Mouse (Mus musculus) intestine, embryonic 16.5 days (tissue): ENCODE measurements around the gene Ccdc33. TPM values are rescaled to one million over a fixed set of nuclear protein-coding genes. Genes with fewer than 3 reads are reported as not detected.

Experiments used
- ATAC-seq: fragments of 200-750 bp; cut with Nextera tagmentation; 2 replicates; pipeline ENCODE4 v1.8.0; 2017; ENCODE audit warnings: moderate TSS enrichment, moderate library complexity
- H3K27ac ChIP-seq: fragments of 300-500 bp; sonication (generic); 2 replicates; pipeline ENCODE4 v1.5.1; 2014; ENCODE audit warnings: mild to moderate bottlenecking, low read length
- H3K27me3 ChIP-seq: fragments of 300-500 bp; sonication (generic); replicated peaks from 2 replicates; pipeline ENCODE4 v1.6.1; 2014; ENCODE audit warnings: low read length, control low read depth, mixed read lengths; ENCODE audit not compliant: control insufficient read depth, insufficient read depth
- H3K36me3 ChIP-seq: fragments of 300-500 bp; sonication (generic); 2 replicates; pipeline ENCODE4 v1.6.1; 2014; ENCODE audit warnings: low read length, control low read depth; ENCODE audit not compliant: control insufficient read depth, insufficient read depth
- H3K4me1 ChIP-seq: fragments of 300-500 bp; sonication (generic); 2 replicates; pipeline ENCODE4 v1.6.1; 2014; ENCODE audit warnings: low read length, control low read depth, mixed read lengths; ENCODE audit not compliant: control insufficient read depth, insufficient read depth
- H3K4me2 ChIP-seq: fragments of 300-500 bp; sonication (generic); 2 replicates; pipeline ENCODE4 v1.6.1; 2014; ENCODE audit warnings: low read depth, low read length, control low read depth
- H3K4me3 ChIP-seq: fragments of 300-500 bp; sonication (generic); 2 replicates; pipeline ENCODE4 v1.5.1; 2014; ENCODE audit warnings: mild to moderate bottlenecking, low read length
- H3K9ac ChIP-seq: fragments of 300-500 bp; sonication (generic); 2 replicates; pipeline ENCODE4 v1.6.1; 2014; ENCODE audit warnings: low read depth, low read length
- H3K9me3 ChIP-seq: fragments of 300-500 bp; sonication (generic); 2 replicates; pipeline ENCODE4 v1.6.1; 2016; ENCODE audit warnings: low read length, control low read depth; ENCODE audit not compliant: control insufficient read depth
- WGBS: fragments of 180-500 bp; shearing (Covaris S2); extraction: QIAGEN DNeasy Blood & Tissue Kit; methylation state at CpG from one replicate; pipeline ENCODE4 v1.1.7; 2014; 5-methylcytosine and 5-hydroxymethylcytosine counted together
- polyA plus RNA-seq: library from polyadenylated mRNA; unstranded; fragments of >200 nt; fragmentation: Nextera tagmentation; extraction: Ambion mirVana; gene quantifications from 2 replicates; pipeline ENCODE4 v1.2.1, GENCODE M21; 2015

Gene Ccdc33
- polyA plus RNA-seq, 1 experiment from 2014 or later, result 0.82 TPM

GRCm38 (mm10) chr9:57992060-57992459 lies 126.6 kb downstream of the Ccdc33 start:
- no peaks in the 10 kb centered on the region; the same call in 1 of the 2 replicates for H3K4me1 ChIP-seq
- H3K9ac ChIP-seq, result no peak overlapping the region
- H3K4me2 ChIP-seq, result no peak overlapping the region
- H3K9me3 ChIP-seq, result no peaks in the 10 kb centered on the region
- no peak overlapping the region for H3K27ac ChIP-seq
- H3K36me3 ChIP-seq, result no peaks in the 10 kb centered on the region
- WGBS, result 89% methylated on average over 3 of the region's 3 CpGs
- peaks cover 2% of the 10 kb centered on the region; the same call in 1 of the 2 replicates for H3K27me3 ChIP-seq
- no peak for ATAC-seq
- H3K4me3 ChIP-seq, result no peak overlapping the region

- peak; percentile 59 for ATAC-seq
- Histone ChIP-seq H3K27ac (no peak overlapping the region), H3K4me2 (no peak overlapping the region), H3K4me1 (no peaks in the 10 kb centered on the region; the same call in 1 of the 2 replicates), H3K36me3 (no peaks in the 10 kb centered on the region), H3K27me3 (no peaks in the 10 kb centered on the region), H3K4me3 (no peak overlapping the region), H3K9ac (no peak overlapping the region; the same call in 1 of the 2 replicates), H3K9me3 (no peaks in the 10 kb centered on the region)
- 35% methylated on average over 10 of the region's 10 CpGs for WGBS
These were observed 128.0 kb downstream of the Ccdc33 start for GRCm38 (mm10) chr9:57990438-57991110.

DNA sequence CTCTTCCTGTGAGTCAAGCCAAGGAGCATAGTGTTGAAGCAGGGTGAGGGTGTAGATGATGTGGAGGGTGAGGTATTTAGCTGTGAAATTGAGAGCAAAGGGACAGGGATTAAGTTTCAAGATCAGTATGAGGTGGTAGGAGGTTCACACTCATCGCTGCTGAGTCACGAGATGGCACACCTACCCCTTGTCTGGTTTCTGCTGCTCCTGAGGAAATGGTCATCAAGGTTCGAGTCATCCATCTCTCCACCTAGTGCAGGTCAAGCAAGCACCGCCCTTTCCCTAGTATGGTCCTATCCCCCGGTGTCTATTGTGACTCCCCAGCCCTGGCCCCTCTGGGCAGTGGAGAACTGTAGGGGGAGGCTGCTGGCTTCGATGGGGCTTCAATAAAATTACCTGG lies 129.3 kb downstream of the Ccdc33 start:
- H3K4me3 ChIP-seq, result no peak overlapping the region
- H3K9ac ChIP-seq, result no peak overlapping the region
- ATAC-seq, result no peak
- no peaks in the 10 kb centered on the region for H3K9me3 ChIP-seq
- 79% methylated on average over 6 of the region's 6 CpGs for WGBS
- no peaks in the 10 kb centered on the region for H3K36me3 ChIP-seq
- no peak overlapping the region for H3K27ac ChIP-seq
- no peak overlapping the region for H3K4me2 ChIP-seq
- no peaks in the 10 kb centered on the region; the same call in 1 of the 2 replicates for H3K4me1 ChIP-seq
- H3K27me3 ChIP-seq, result no peaks in the 10 kb centered on the region

DNA sequence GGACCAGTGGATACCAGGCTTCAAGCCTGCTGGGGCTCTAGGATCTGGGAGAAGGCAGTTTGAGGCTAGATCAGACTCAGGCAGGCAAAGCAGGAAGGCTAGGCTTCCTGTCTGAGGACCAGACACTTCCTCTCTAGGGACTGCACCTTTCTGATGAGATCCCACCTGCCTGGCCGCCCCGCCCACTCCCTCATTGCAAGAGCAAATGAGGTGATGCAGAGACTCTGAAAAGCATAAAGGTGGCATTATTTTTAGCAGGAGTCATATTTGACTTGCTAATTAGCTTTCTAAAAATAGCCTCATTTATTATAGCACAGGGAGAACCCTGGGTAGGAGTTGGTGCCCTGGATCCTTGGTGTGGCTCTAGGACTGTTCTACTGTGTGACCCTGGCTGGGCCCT lies 130.5 kb downstream of the Ccdc33 start:
- Histone ChIP-seq H3K9ac (no peak overlapping the region), H3K27ac (no peak overlapping the region), H3K4me3 (no peak overlapping the region), H3K4me1 (no peaks in the 10 kb centered on the region; the same call in 1 of the 2 replicates), H3K4me2 (no peak overlapping the region), H3K9me3 (no peaks in the 10 kb centered on the region), H3K27me3 (no peaks in the 10 kb centered on the region), H3K36me3 (no peaks in the 10 kb centered on the region)
- ATAC-seq, result no peak
- 86% methylated on average over 2 of the region's 2 CpGs for WGBS

DNA sequence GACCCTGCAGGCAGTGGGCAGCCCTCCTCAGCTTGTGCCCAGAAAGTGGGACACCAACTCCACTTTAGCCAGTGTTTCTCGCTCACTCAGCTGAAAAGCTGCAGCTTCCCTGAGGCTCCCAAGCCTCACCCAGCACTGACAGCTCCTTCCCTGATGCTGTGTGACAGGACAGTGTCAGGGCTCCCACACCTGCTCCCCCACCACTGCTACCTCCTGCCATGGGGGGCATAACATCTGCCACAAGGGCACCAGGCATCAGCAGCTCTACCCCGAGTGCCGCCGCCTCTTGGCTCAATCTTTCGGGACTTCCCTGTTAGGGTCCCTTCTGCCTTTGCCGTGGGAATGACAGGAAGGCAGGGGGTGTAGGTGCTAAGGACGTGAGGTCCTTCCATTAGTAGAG lies 132.3 kb downstream of the Ccdc33 start:
- no peaks in the 10 kb centered on the region for H3K36me3 ChIP-seq
- no peak overlapping the region for H3K9ac ChIP-seq
- no peak overlapping the region for H3K27ac ChIP-seq
- no peak overlapping the region for H3K4me2 ChIP-seq
- no peak overlapping the region for H3K4me3 ChIP-seq
- no peaks in the 10 kb centered on the region for H3K9me3 ChIP-seq
- ATAC-seq, result no peak
- 73% methylated on average over 7 of the region's 7 CpGs for WGBS
- no peaks in the 10 kb centered on the region for H3K27me3 ChIP-seq
- H3K4me1 ChIP-seq, result no peaks in the 10 kb centered on the region; the same call in 1 of the 2 replicates

DNA sequence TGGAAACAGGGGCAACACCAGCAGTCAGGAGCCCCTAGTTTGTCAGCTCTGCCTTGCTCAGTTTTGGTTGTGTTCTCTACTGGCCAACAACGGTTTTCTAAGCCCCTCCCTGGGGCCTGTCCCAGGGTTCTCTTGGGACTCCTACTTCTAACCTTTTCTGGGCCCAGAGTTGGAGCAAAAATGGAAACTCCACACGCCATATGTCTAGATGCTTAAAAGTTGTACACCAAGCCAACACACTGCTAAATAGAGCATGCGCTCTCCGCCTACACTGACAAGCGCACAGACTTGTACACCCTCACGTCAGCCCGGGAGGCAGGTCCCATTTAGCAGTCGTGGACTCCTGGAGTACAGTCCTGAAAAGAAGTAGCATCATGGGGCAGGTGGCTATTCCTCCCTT lies 133.3 kb downstream of the Ccdc33 start:
- H3K36me3 ChIP-seq, result no peaks in the 10 kb centered on the region
- H3K4me3 ChIP-seq, result no peak overlapping the region
- WGBS, result 90% methylated on average over 8 of the region's 8 CpGs
- H3K4me2 ChIP-seq, result no peak overlapping the region
- ATAC-seq, result no peak
- no peaks in the 10 kb centered on the region for H3K27me3 ChIP-seq
- H3K9ac ChIP-seq, result no peak overlapping the region
- H3K4me1 ChIP-seq, result peaks cover 3% of the 10 kb centered on the region
- H3K27ac ChIP-seq, result no peak overlapping the region
- no peaks in the 10 kb centered on the region for H3K9me3 ChIP-seq

- Histone ChIP-seq H3K4me2 (no peak overlapping the region), H3K27ac (no peak overlapping the region), H3K4me1 (peaks cover 11% of the 10 kb centered on the region), H3K9ac (no peak overlapping the region), H3K9me3 (no peaks in the 10 kb centered on the region), H3K27me3 (no peaks in the 10 kb centered on the region), H3K36me3 (no peaks in the 10 kb centered on the region), H3K4me3 (no peak overlapping the region)
- ATAC-seq, result no peak
- 87% methylated on average over 10 of the region's 10 CpGs for WGBS
These were observed 138.1 kb downstream of the Ccdc33 start for GRCm38 (mm10) chr9:57980570-57980969.

DNA sequence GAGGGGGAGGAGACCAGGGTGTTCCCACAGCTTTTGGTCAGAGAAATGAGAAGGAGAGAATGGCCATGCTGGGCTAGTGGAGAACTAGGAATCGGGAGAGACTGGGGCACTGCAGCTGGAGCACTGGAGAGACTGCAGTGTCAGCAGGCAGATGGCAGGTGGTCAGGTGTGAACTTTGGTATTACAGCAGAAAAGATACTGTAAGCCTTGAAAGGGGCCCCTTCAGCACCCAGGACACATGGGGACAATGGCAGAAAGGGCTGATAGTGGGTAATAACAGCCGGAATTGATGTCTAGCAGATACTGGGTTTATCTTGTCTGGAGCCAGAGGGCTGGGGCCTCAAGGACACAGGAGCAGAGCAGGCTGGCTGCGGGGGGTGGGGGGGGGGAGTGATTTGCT lies 139.8 kb downstream of the Ccdc33 start:
- Histone ChIP-seq H3K4me2 (no peak overlapping the region), H3K27me3 (no peaks in the 10 kb centered on the region), H3K4me1 (peaks cover 17% of the 10 kb centered on the region), H3K4me3 (no peak overlapping the region), H3K9me3 (no peaks in the 10 kb centered on the region), H3K9ac (no peak overlapping the region), H3K27ac (peak overlapping the region; percentile 35; the same call in 1 of the 2 replicates), H3K36me3 (no peaks in the 10 kb centered on the region)
- ATAC-seq, result peak; percentile 78
- 31% methylated on average over 3 of the region's 3 CpGs for WGBS
